8 mouse cellular contexts compared by ENCODE assay signal in the genomic region with DNA sequence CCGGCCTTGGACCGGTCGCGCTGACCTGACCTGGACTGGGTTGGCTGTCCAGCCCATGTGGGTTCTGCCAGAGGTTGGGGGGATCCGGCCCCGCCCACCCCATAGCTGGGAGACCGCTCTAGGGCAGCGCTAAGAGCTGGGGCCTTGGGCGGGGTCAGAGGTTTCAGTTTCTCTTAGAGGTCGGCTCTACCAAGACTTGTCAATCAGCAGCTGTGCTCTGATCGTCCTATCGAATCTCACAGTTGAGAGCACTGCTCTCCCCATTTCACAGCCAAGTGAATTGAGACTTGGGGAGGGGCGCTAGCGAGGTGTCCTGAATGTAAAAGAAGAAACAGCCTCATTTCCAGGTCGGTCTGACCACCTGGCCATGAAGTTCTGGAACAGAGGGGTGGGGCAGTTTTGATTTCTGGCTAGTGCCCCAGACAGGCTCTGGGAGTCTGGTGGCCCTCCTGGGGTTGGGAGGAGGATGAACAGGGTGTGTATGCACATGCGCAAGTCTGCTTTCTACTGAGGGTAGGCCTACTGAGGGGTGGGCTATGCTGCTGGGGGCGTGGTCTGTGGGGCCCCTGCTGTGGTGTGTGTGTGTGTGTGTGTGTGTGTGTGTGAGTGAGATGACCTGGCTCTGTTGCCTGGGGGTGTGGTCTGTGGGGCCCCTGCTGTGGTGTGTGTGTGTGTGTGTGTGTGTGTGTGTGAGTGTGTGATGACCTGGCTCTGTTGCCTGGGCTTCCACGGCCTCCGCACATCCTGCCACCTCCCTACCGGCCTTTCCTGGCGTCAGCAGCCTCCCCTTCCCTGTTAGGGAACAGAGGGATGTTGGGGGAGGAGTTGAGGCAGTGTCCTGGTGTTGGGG. TPM values are rescaled to one million over a fixed set of nuclear protein-coding genes. Genes with fewer than 3 reads are reported as not detected.
A peak's percentile ranks its signal among the peaks of the same experiment; 100 is the strongest.
DNase-seq lines count a peak whose midpoint lies in the region; ATAC-seq and TF ChIP-seq lines count a peak whose summit lies in the region.

No protein-coding gene starts in this region.

- 1% methylated on average over 21 of the region's 21 CpGs for WGBS in heart, embryonic 16.5 days
- 4% methylated on average over 20 of the region's 21 CpGs for WGBS in macrophage (ENCODE audit: missing documents)

- H3K79me2 ChIP-seq in CH12.LX (replicated peaks; ENCODE audit: control insufficient read depth, extremely low read depth, insufficient read depth, poor library complexity, severe bottlenecking) = peaks cover 6% of the 10 kb centered on the region; the same call in 1 of the 2 replicates
- peaks cover 46% of the 10 kb centered on the region for H3K79me2 ChIP-seq in macrophage (ENCODE audit: inconsistent target)

- TF ChIP-seq EP300 in CH12.LX (IDR thresholded peaks at IDR 0.05; ENCODE audit: low read length) = no peak

- H3K27me3 ChIP-seq in CH12.LX (replicated peaks) = no peaks in the 10 kb centered on the region
- H3K27me3 ChIP-seq in erythroblast, embryonic 14.5 days (ENCODE audit: control insufficient read depth) = no peaks in the 10 kb centered on the region
- H3K27me3 ChIP-seq in heart, embryonic 16.5 days (ENCODE audit: control insufficient read depth, insufficient read depth, low read length) = no peaks in the 10 kb centered on the region

- dilution Hi-C loops in CH12.LX (cut with MboI; ENCODE audit: extremely low pct_ligation_motif_present, extremely low pct_unique_long_range_greater_than_20kb, low sequenced_read_pairs) = no loop called here

- H3K9ac ChIP-seq in CH12.LX (ENCODE audit: insufficient read depth, low read depth) = peak overlapping the region; percentile 92
- peak overlapping the region; percentile 92 for H3K9ac ChIP-seq in heart, embryonic 16.5 days (ENCODE audit: low read length)

- peak; percentile 51 for TF ChIP-seq POLR2A in CH12.LX (IDR thresholded peaks at IDR 0.05; ENCODE audit: low read depth, low read length)

- H3K27ac ChIP-seq in CH12.LX (ENCODE audit: insufficient read depth, low read depth) = peak overlapping the region; percentile 95
- peak overlapping the region; percentile 94 for H3K27ac ChIP-seq in heart, embryonic 16.5 days (ENCODE audit: low read length)
- peak overlapping the region; percentile 70 for H3K27ac ChIP-seq in macrophage

- DNase-seq in CH12.LX (ENCODE audit: extremely low read depth) (peak; percentile 88), ZHBTc4 (ENCODE audit: low read depth, low spot score) (peak; percentile 93)
- DNase-seq in kidney, postnatal 10 days = peak; percentile 80
- DNase-seq in spleen, postnatal 14 days (ENCODE audit: low spot score in 2 of 2) = peak; percentile 38 to 51
- DNase-seq in frontal cortex, postnatal 14 days (ENCODE audit: low spot score in 2 of 2) = no peak

- no peak for TF ChIP-seq CTCF in CH12.LX (conservative IDR thresholded peaks at IDR 0.05 in 1 of 2, IDR thresholded peaks at IDR 0.05 in 1 of 2; ENCODE audit: low read depth in 2 of 2, low read length in 2 of 2)

- H3K9me3 ChIP-seq in CH12.LX (replicated peaks; ENCODE audit: low read length) = no peaks in the 10 kb centered on the region
- H3K9me3 ChIP-seq in erythroblast, embryonic 14.5 days (ENCODE audit: control insufficient read depth, low read length) = no peaks in the 10 kb centered on the region
- no peaks in the 10 kb centered on the region for H3K9me3 ChIP-seq in heart, embryonic 16.5 days (replicated peaks; ENCODE audit: control insufficient read depth, low read length)

- peak; percentile 47 for ATAC-seq in heart, embryonic 16.5 days (replicated peaks; ENCODE audit: extremely low read depth, insufficient read depth, low FRiP score)

- H3K4me2 ChIP-seq in CH12.LX (ENCODE audit: insufficient read depth, low read depth, poor library complexity, severe bottlenecking) = peak overlapping the region; percentile 75
- peak overlapping the region; percentile 90 for H3K4me2 ChIP-seq in heart, embryonic 16.5 days (ENCODE audit: low read depth, low read length)

- H3K4me3 ChIP-seq in CH12.LX (replicated peaks in 1 of 3; ENCODE audit: low read depth in 2 of 3, low read length in 2 of 3, poor library complexity in 1 of 3) (peak overlapping the region; percentile 93 to 98 (median 96)), macrophage (ENCODE audit: inconsistent target) (peak overlapping the region; percentile 78)
- H3K4me3 ChIP-seq in erythroblast, embryonic 14.5 days (replicated peaks) = peak overlapping the region; percentile 86
- peak overlapping the region; percentile 70 for H3K4me3 ChIP-seq in heart, embryonic 16.5 days (ENCODE audit: low read length)

- no peak for TF ChIP-seq RAD21 in CH12.LX (IDR thresholded peaks at IDR 0.05; ENCODE audit: low read depth, low read length)

- H3K36me3 ChIP-seq in CH12.LX (replicated peaks in 1 of 2; ENCODE audit: control insufficient read depth in 1 of 2, insufficient read depth in 1 of 2, low read length in 1 of 2) (peaks cover 12 to 35% of the 10 kb centered on the region in 2 experiments), macrophage (ENCODE audit: inconsistent target) (peaks cover 20% of the 10 kb centered on the region; the same call in 1 of the 2 replicates)
- peaks cover 31% of the 10 kb centered on the region for H3K36me3 ChIP-seq in erythroblast, embryonic 14.5 days (ENCODE audit: control insufficient read depth)
- H3K36me3 ChIP-seq in heart, embryonic 16.5 days (ENCODE audit: control insufficient read depth, insufficient read depth) = no peaks in the 10 kb centered on the region

- H3K4me1 ChIP-seq in CH12.LX (ENCODE audit: control insufficient read depth in 1 of 2, insufficient read depth in 2 of 2) = peaks cover 18 to 32% of the 10 kb centered on the region in 2 experiments
- peaks cover 55% of the 10 kb centered on the region for H3K4me1 ChIP-seq in erythroblast, embryonic 14.5 days (ENCODE audit: control insufficient read depth)
- peaks cover 56% of the 10 kb centered on the region for H3K4me1 ChIP-seq in heart, embryonic 16.5 days (ENCODE audit: control insufficient read depth, insufficient read depth, low read length)

- in situ Hi-C loops in CH12.LX (cut with MboI; ENCODE audit: low pct_ligation_motif_present, low pct_unique_long_range_greater_than_20kb, low sequenced_read_pairs) = no loop called here

TF ChIP-seq in CH12.LX, 34 proteins besides CTCF, POLR2A, EP300 and RAD21 (continues in another document):
- TF ChIP-seq GABPA (IDR thresholded peaks at IDR 0.05; ENCODE audit: insufficient replicate concordance, low read depth, low read length) = no peak

RNA-seq across cellular contexts. Expression of gene Triobp, which starts 36.1 kb away (rescaled TPM):
- total RNA-seq in CH12.LX (2012; rRNA removed) (26.3 and 31.0 TPM in 2 replicates), CH12.LX (2014; rRNA removed) (10.9 and 11.5 TPM in 2 replicates)
- polyA plus RNA-seq in CH12.LX (2012; ENCODE audit: insufficient read length, low read depth) (25.5 and 27.3 TPM in 2 replicates), macrophage (2018) (27.0 to 38.5 TPM (median 29.5 TPM) in 3 replicates)
- polyA plus RNA-seq in erythroblast, embryonic 14.5 days (2012) = 19.1 and 20.3 TPM in 2 replicates
- 47.9 and 53.7 TPM in 2 replicates for polyA plus RNA-seq in heart, embryonic 16.5 days (2015; fragmentation: Nextera tagmentation; extraction: Ambion mirVana)
- 100 to 1,000 TPM in 7 of 26 experiments, 10 to 100 TPM in 19; 21.6 to 213 (median 70.4) TPM for total RNA-seq in macrophage (2018; cell fraction: chromatin; rRNA removed)
- 10 to 100 TPM; 33.0 to 72.2 (median 47.8) TPM for total RNA-seq in macrophage (2018; cell fraction: cytosol; rRNA removed)
- 100 to 1,000 TPM in 2 of 26 experiments, 10 to 100 TPM in 24; 18.0 to 146 (median 56.8) TPM for total RNA-seq in macrophage (2018; cell fraction: nucleus; rRNA removed)

RNA-seq across cellular contexts. Expression of gene H1f0, which starts 44.6 kb away (rescaled TPM):
- total RNA-seq in CH12.LX (2012; rRNA removed) = 70.6 and 100 TPM in 2 replicates
- 15.9 TPM in 2 replicates for total RNA-seq in CH12.LX (2014; rRNA removed)
- polyA plus RNA-seq in CH12.LX (2012; ENCODE audit: insufficient read length, low read depth) = 11.9 and 12.5 TPM in 2 replicates
- 15.5 and 19.5 TPM in 2 replicates for polyA plus RNA-seq in erythroblast, embryonic 14.5 days (2012)
- 301 and 315 TPM in 2 replicates for polyA plus RNA-seq in heart, embryonic 16.5 days (2015; fragmentation: Nextera tagmentation; extraction: Ambion mirVana)
- 10 to 100 TPM in 9 of 26 experiments, 1 to 10 TPM in 17; 1.3 to 34.0 (median 6.4) TPM for total RNA-seq in macrophage (2018; cell fraction: chromatin; rRNA removed)
- total RNA-seq in macrophage (2018; cell fraction: cytosol; rRNA removed) = 100 to 1,000 TPM in 1 of 26 experiments, 10 to 100 TPM in 25; 33.9 to 115 (median 71.3) TPM
- total RNA-seq in macrophage (2018; cell fraction: nucleus; rRNA removed) = 10 to 100 TPM in 24 of 26 experiments, 1 to 10 TPM in 2; 8.0 to 98.0 (median 32.0) TPM
- polyA plus RNA-seq in macrophage (2018) = 47.1 to 75.1 TPM (median 48.4 TPM) in 3 replicates

RNA-seq across cellular contexts. Expression of gene Nol12, which starts 48.9 kb away (rescaled TPM):
- total RNA-seq in CH12.LX (2012; rRNA removed) (33.2 and 40.0 TPM in 2 replicates), CH12.LX (2014; rRNA removed) (13.2 and 13.7 TPM in 2 replicates)
- polyA plus RNA-seq in CH12.LX (2012; ENCODE audit: insufficient read length, low read depth) (89.5 and 91.1 TPM in 2 replicates), macrophage (2018) (18.3 to 26.2 TPM (median 18.5 TPM) in 3 replicates)
- 3.9 and 5.4 TPM in 2 replicates for polyA plus RNA-seq in erythroblast, embryonic 14.5 days (2012)
- 28.3 and 33.7 TPM in 2 replicates for polyA plus RNA-seq in heart, embryonic 16.5 days (2015; fragmentation: Nextera tagmentation; extraction: Ambion mirVana)
- total RNA-seq in macrophage (2018; cell fraction: chromatin; rRNA removed) = 10 to 100 TPM in 9 of 26 experiments, 1 to 10 TPM in 17; 1.1 to 14.9 (median 7.5) TPM
- 10 to 100 TPM; 16.7 to 32.0 (median 25.4) TPM for total RNA-seq in macrophage (2018; cell fraction: cytosol; rRNA removed)
- total RNA-seq in macrophage (2018; cell fraction: nucleus; rRNA removed) = 10 to 100 TPM in 8 of 26 experiments, 1 to 10 TPM in 18; 2.9 to 19.2 (median 8.1) TPM

RNA-seq across cellular contexts. Expression of gene Lgals1, which starts 57.1 kb away (rescaled TPM):
- total RNA-seq in CH12.LX (2012; rRNA removed) = 735 and 858 TPM in 2 replicates
- total RNA-seq in CH12.LX (2014; rRNA removed) = 791 and 805 TPM in 2 replicates
- 592 and 637 TPM in 2 replicates for polyA plus RNA-seq in CH12.LX (2012; ENCODE audit: insufficient read length, low read depth)
- 121 and 168 TPM in 2 replicates for polyA plus RNA-seq in erythroblast, embryonic 14.5 days (2012)
- polyA plus RNA-seq in heart, embryonic 16.5 days (2015; fragmentation: Nextera tagmentation; extraction: Ambion mirVana) = 718 and 722 TPM in 2 replicates
- total RNA-seq in macrophage (2018; cell fraction: chromatin; rRNA removed) = 100 to 1,000 TPM in 1 of 26 experiments, 10 to 100 TPM in 25; 10.4 to 333 (median 30.0) TPM
- total RNA-seq in macrophage (2018; cell fraction: cytosol; rRNA removed) = 1,000 to 10,000 TPM in 18 of 26 experiments, 100 to 1,000 TPM in 8; 732 to 2,113 (median 1,238) TPM
- total RNA-seq in macrophage (2018; cell fraction: nucleus; rRNA removed) = 100 to 1,000 TPM in 25 of 26 experiments, 10 to 100 TPM in 1; 69.0 to 290 (median 144) TPM
- 1,502 to 3,219 TPM (median 3,114 TPM) in 3 replicates for polyA plus RNA-seq in macrophage (2018)

RNA-seq across cellular contexts. Expression of gene Galr3, which starts 58.0 kb away (rescaled TPM):
- total RNA-seq in CH12.LX (2012; rRNA removed) (1.6 TPM in 2 replicates), CH12.LX (2014; rRNA removed) (0.70 and 0.90 TPM in 2 replicates)
- polyA plus RNA-seq in CH12.LX (2012; ENCODE audit: insufficient read length, low read depth) (0.75 and 1.2 TPM in 2 replicates), macrophage (2018) (not detected in 3 replicates)
- polyA plus RNA-seq in erythroblast, embryonic 14.5 days (2012) = 0.06 TPM in 1 of 2 replicates, not detected in the other
- not detected in 2 replicates for polyA plus RNA-seq in heart, embryonic 16.5 days (2015; fragmentation: Nextera tagmentation; extraction: Ambion mirVana)
- not detected for total RNA-seq in macrophage (2018; cell fraction: chromatin; rRNA removed)
- total RNA-seq in macrophage (2018; cell fraction: cytosol; rRNA removed) = not detected
- total RNA-seq in macrophage (2018; cell fraction: nucleus; rRNA removed) = not detected

Comparison
In these comparisons a context has a peak if more than half of its experiments do, and no peak if none do; other contexts are left out.
1. DNase-seq: peak in CH12.LX (single experiment), ZHBTc4 (single experiment), kidney, postnatal 10 days (single experiment) and spleen, postnatal 14 days (2 of 2); none in frontal cortex, postnatal 14 days (0 of 2).
2. Peak in every context shown above with its lines, with median percentiles within 50 percentile points of each other: H3K27ac ChIP-seq and H3K4me3 ChIP-seq.